In the genomic region with DNA sequence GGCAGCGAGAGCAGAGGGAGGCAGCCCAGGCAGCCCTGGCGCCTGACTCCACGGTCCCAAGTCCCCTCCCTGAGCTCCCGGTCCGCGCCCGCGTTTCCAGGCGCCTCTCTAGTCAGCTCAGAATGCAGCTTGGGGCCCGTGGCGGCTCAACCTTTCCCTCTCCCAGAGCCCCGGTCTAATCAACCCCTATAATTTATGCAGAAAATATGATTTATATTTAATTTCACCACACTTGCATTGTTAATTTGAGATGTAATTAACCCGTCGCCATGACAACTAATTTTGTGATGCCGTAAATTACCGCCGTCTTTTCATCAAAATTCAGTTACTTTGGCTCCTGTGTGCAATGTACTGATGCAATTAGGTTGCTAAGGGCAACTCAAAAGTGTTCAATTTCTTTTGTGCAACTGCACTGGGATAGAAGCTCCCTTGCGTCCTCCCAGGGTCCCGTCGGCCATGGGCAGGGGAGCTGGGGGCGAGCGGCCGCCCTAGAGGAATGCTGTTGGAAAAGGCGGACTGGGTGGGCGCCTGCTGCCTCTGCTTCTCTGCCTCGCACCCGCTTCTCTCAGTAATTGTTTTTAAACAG, we compare ENCODE assay signal across 9 mouse cellular contexts. TPM values are rescaled to one million over a fixed set of nuclear protein-coding genes. Genes with fewer than 3 reads are reported as not detected.
A peak's percentile ranks its signal among the peaks of the same experiment; 100 is the strongest.
DNase-seq lines count a peak whose midpoint lies in the region; ATAC-seq and TF ChIP-seq lines count a peak whose summit lies in the region.
"Had no signal": no experiment of that assay in that cellular context is flagged by ENCODE, and none has a peak within 500 bp of the region (broad histone marks: within the 10 kb centered on the region; RNA-seq: fewer than 3 reads in every experiment).

No protein-coding gene starts in this region.

- no peak for TF ChIP-seq CTCF in E14TG2a.4 (conservative IDR thresholded peaks at IDR 0.05; ENCODE audit: low read length)

- H3K27me3 ChIP-seq in heart, embryonic 12.5 days (replicated peaks) = peaks cover 22% of the 10 kb centered on the region
- peaks cover 31% of the 10 kb centered on the region for H3K27me3 ChIP-seq in E14TG2a.4 (ENCODE audit: insufficient read depth, low read length)
- peaks cover 9% of the 10 kb centered on the region for H3K27me3 ChIP-seq in forebrain, embryonic 11.5 days (ENCODE audit: control insufficient read depth, insufficient read depth, low read length)
- H3K27me3 ChIP-seq in limb, embryonic 14.5 days (ENCODE audit: control insufficient read depth, insufficient read depth, low read length) = peaks cover 32% of the 10 kb centered on the region

- no peaks in the 10 kb centered on the region for H3K36me3 ChIP-seq in heart, embryonic 12.5 days
- H3K36me3 ChIP-seq in E14TG2a.4 (ENCODE audit: insufficient read depth, low read length) = no peaks in the 10 kb centered on the region
- H3K36me3 ChIP-seq in forebrain, embryonic 11.5 days (ENCODE audit: control insufficient read depth, insufficient read depth, low read length) = no peaks in the 10 kb centered on the region
- H3K36me3 ChIP-seq in limb, embryonic 14.5 days (ENCODE audit: control insufficient read depth, insufficient read depth, low read length) = no peaks in the 10 kb centered on the region

- H3K9me3 ChIP-seq in heart, embryonic 12.5 days (replicated peaks) = no peaks in the 10 kb centered on the region
- H3K9me3 ChIP-seq in E14TG2a.4 (ENCODE audit: low read length) = no peaks in the 10 kb centered on the region
- no peaks in the 10 kb centered on the region for H3K9me3 ChIP-seq in forebrain, embryonic 11.5 days (ENCODE audit: control insufficient read depth, low read length)
- H3K9me3 ChIP-seq in limb, embryonic 14.5 days (ENCODE audit: control insufficient read depth, low read length) = no peaks in the 10 kb centered on the region

- no peak for DNase-seq in heart, adult 18-20 months
- peak; percentile 88 for DNase-seq in forebrain, embryonic 11.5 days (ENCODE audit: low spot score)
- no peak for DNase-seq in limb, embryonic 14.5 days (ENCODE audit: low spot score)
- no peak for DNase-seq in cerebellum, adult 11-12 months
- DNase-seq in left cerebral cortex, postnatal 25 days (ENCODE audit: low spot score in 2 of 2) = no peak
- DNase-seq: lung, adult 2 months had no signal

- H3K4me3 ChIP-seq in heart, embryonic 12.5 days = peak overlapping the region; percentile 33
- H3K4me3 ChIP-seq in E14TG2a.4 (replicated peaks; ENCODE audit: low read length) = peak overlapping the region; percentile 72
- H3K4me3 ChIP-seq in forebrain, embryonic 11.5 days (ENCODE audit: low read depth, low read length) = peak overlapping the region; percentile 20
- peak overlapping the region; percentile 18 for H3K4me3 ChIP-seq in limb, embryonic 14.5 days (replicated peaks; ENCODE audit: low read length)

- intact Hi-C loops in left cerebral cortex, postnatal 25 days (cut with DNase I) = no loop called here

- 6% methylated on average over 27 of the region's 27 CpGs for WGBS in heart, embryonic 12.5 days
- under 1% methylated on average over 27 of the region's 27 CpGs for WGBS in forebrain, embryonic 11.5 days
- WGBS in limb, embryonic 14.5 days = 2% methylated on average over 27 of the region's 27 CpGs

- no peak for TF ChIP-seq POLR2A in limb, embryonic 14.5 days (IDR thresholded peaks at IDR 0.05; ENCODE audit: borderline replicate concordance, extremely low read depth, insufficient read depth, insufficient read length)

- ATAC-seq in heart, embryonic 12.5 days (ENCODE audit: insufficient number of reproducible peaks, low FRiP score) = peak; percentile 46; the same call in 1 of the 2 replicates
- ATAC-seq in forebrain, embryonic 11.5 days (replicated peaks; ENCODE audit: low FRiP score) = peak; percentile 87
- ATAC-seq in limb, embryonic 14.5 days (ENCODE audit: low FRiP score, low read depth) = peak; percentile 39
- no peak for ATAC-seq in megakaryocyte, adult 5-6 weeks (ENCODE audit: poor library complexity, severe bottlenecking)

- H3K4me2 ChIP-seq in heart, embryonic 12.5 days = peak overlapping the region; percentile 65
- peak overlapping the region; percentile 49 for H3K4me2 ChIP-seq in forebrain, embryonic 11.5 days (ENCODE audit: low read depth, low read length, severe bottlenecking)
- H3K4me2 ChIP-seq in limb, embryonic 14.5 days (replicated peaks; ENCODE audit: low read depth, low read length, severe bottlenecking) = peak overlapping the region; percentile 44

- peaks cover 67% of the 10 kb centered on the region for H3K4me1 ChIP-seq in heart, embryonic 12.5 days (replicated peaks)
- H3K4me1 ChIP-seq in E14TG2a.4 (replicated peaks; ENCODE audit: low read depth, low read length) = peaks cover 61% of the 10 kb centered on the region
- H3K4me1 ChIP-seq in forebrain, embryonic 11.5 days (replicated peaks; ENCODE audit: control insufficient read depth, insufficient read depth, low read length) = peaks cover 29% of the 10 kb centered on the region
- peaks cover 9% of the 10 kb centered on the region for H3K4me1 ChIP-seq in limb, embryonic 14.5 days (ENCODE audit: control insufficient read depth, insufficient read depth, low read length)

- H3K9ac ChIP-seq in heart, embryonic 12.5 days = peak overlapping the region; percentile 66
- peak overlapping the region; percentile 44 for H3K9ac ChIP-seq in forebrain, embryonic 11.5 days (ENCODE audit: low read length)
- H3K9ac ChIP-seq in limb, embryonic 14.5 days (ENCODE audit: low read depth, low read length, severe bottlenecking) = no peak overlapping the region

- no peak overlapping the region for H3K27ac ChIP-seq in heart, embryonic 12.5 days (ENCODE audit: poor library complexity, severe bottlenecking)
- H3K27ac ChIP-seq in forebrain, embryonic 11.5 days (ENCODE audit: low read depth, low read length) = peak overlapping the region; percentile 89
- no peak overlapping the region for H3K27ac ChIP-seq in limb, embryonic 14.5 days (replicated peaks; ENCODE audit: low read depth, low read length)

RNA-seq across cellular contexts. Expression of a gene that starts 55.8 kb away (rescaled TPM):
- polyA plus RNA-seq in heart, embryonic 12.5 days (2016; fragmentation: Nextera tagmentation; extraction: Ambion mirVana) = 23.6 and 26.1 TPM in 2 replicates
- 10 to 100 TPM; 35.9 to 41.1 TPM for total RNA-seq in heart, adult 18-20 months (2021)
- polyA plus RNA-seq in forebrain, embryonic 11.5 days (2014; fragmentation: Nextera tagmentation; extraction: Ambion mirVana) = 3.4 and 3.6 TPM in 2 replicates
- 7.4 and 9.2 TPM in 2 replicates for polyA plus RNA-seq in limb, embryonic 14.5 days (2012; rRNA removed)
- polyA plus RNA-seq in limb, embryonic 14.5 days (2014; fragmentation: Nextera tagmentation; extraction: Ambion mirVana) = 5.2 and 5.5 TPM in 2 replicates
- total RNA-seq in megakaryocyte, adult 5-6 weeks (2015) = 3.0 and 3.3 TPM in 2 replicates
- 1.7 and 2.5 TPM in 2 replicates for total RNA-seq in megakaryocyte, adult 5-6 weeks (2017)
- 1 to 10 TPM in 1 of 2 experiments, under 1 TPM in 1; 0.94 to 1.8 TPM for total RNA-seq in left cerebral cortex, postnatal 25 days (2021)

Comparison
In these comparisons a context has a peak if more than half of its experiments do, and no peak if none do; other contexts are left out.
1. H3K4me3 ChIP-seq: peak in every context shown above with its lines; median percentile 72 in E14TG2a.4; 33 in heart, embryonic 12.5 days; 20 in forebrain, embryonic 11.5 days; 18 in limb, embryonic 14.5 days.
2. RNA of a gene that starts 55.8 kb away (total RNA-seq): 35.9 to 41.1 TPM in heart, adult 18-20 months; 1.7 to 3.3 TPM in megakaryocyte, adult 5-6 weeks and 0.94 to 1.8 TPM in left cerebral cortex, postnatal 25 days; every median in the first group is over 4 times any median in the second.
3. Peak in every context shown above with its lines, with median percentiles within 50 percentile points of each other: H3K4me2 ChIP-seq.